Mouse (Mus musculus): ENCODE results near the gene Ace.

Ace gene

GRCm38 (mm10) chr11:105967741-105968574 is at the start of gene Ace:
Gene Ace, plus strand, starts transcription at chr11:105967945.
- in situ Hi-C loops (cut with MboI, MseI) = no loop called here

GRCm38 (mm10) chr11:105920098-105920785 is 47.5 kb upstream of the Ace start:
- in situ Hi-C loops (cut with MboI, MseI) = no loop called here

- in situ Hi-C loops (cut with MboI, MseI) = no loop called here
Measured at GRCm38 (mm10) chr11:105920836-105921235, 46.9 kb upstream of the Ace start.

DNA sequence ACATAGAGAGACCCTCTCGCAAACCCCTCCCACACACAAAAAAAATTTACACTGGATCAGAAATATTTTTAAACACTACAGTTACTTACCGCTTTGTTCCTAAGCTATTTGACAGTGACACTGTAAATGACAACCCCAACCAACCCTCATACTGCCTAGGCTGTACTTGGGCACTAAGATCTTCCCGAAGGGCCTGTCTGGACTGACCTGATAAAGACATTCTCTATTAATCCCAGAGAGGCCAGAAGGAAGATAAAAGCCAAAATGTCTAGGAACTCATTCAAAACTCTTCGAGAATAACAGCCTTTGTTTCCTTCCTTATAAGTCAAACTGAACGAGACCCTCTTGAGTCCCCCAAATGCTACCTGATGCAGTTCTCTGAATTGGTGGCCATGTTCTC is 46.5 kb upstream of the Ace start:
- in situ Hi-C loops (cut with MboI, MseI) = no loop called here

- in situ Hi-C loops (cut with MboI, MseI) = no loop called here
Measured at GRCm38 (mm10) chr11:105922769-105923663, 44.7 kb upstream of the Ace start.

- in situ Hi-C loops (cut with MboI, MseI) = no loop called here
Measured at GRCm38 (mm10) chr11:105927065-105928030, 40.4 kb upstream of the Ace start.

- in situ Hi-C loops (cut with MboI, MseI) = no loop called here
Measured at GRCm38 (mm10) chr11:105928171-105928570, 39.6 kb upstream of the Ace start.

GRCm38 (mm10) chr11:105931380-105931779 is 36.4 kb upstream of the Ace start:
- in situ Hi-C loops (cut with MboI, MseI) = no loop called here

GRCm38 (mm10) chr11:105933746-105934145 is 34.0 kb upstream of the Ace start:
- in situ Hi-C loops (cut with MboI, MseI) = no loop called here

GRCm38 (mm10) chr11:105934303-105934711 is 33.4 kb upstream of the Ace start:
- in situ Hi-C loops (cut with MboI, MseI) = no loop called here

- in situ Hi-C loops (cut with MboI, MseI) = no loop called here
Measured at GRCm38 (mm10) chr11:105934816-105935215, 32.9 kb upstream of the Ace start.

DNA sequence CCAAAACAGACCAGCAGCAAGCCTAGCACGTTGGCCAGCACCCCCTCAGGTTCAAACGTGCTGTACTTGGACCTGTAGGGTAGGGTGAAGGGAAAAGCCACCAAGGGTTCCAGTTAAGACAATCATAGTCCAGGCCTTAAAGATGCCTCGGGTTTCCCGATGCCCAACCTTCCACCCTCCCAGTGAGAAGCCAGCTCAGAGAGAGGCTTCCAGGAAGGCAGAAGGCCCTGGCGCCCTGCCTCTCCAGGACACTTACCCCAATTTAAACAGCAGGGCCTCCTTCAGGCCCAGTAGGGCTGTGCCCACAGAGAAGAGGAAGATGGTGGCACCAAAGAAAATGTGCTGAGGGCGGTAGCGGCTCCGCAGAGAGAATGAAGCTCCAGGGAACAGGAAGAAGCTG is 32.2 kb upstream of the Ace start:
- in situ Hi-C loops (cut with MboI, MseI) = no loop called here

GRCm38 (mm10) chr11:105936200-105936599 is 31.5 kb upstream of the Ace start:
- in situ Hi-C loops (cut with MboI, MseI) = no loop called here

DNA sequence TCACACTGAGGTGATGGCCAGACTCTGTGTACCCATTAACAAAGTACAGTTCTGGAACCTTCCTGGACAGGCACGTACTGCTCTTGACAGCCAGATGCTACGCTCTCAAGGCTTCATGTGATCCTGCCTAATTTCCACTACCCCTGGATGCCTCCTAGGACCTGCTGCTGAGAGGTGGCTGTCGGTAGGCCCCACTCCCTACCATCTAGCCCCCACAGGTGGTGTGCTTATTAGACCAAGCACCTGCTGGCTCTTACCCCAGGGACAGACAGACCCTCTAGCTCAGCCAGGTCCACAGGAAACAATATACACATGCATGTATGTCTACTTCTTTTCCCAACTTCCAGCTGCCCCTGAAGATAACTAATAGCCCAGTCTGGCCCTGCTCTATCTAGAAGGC is 30.8 kb upstream of the Ace start:
- in situ Hi-C loops (cut with MboI, MseI) = no loop called here

GRCm38 (mm10) chr11:105938771-105939170 is 29.0 kb upstream of the Ace start:
- in situ Hi-C loops (cut with MboI, MseI) = no loop called here

- in situ Hi-C loops (cut with MboI, MseI) = no loop called here
Measured at GRCm38 (mm10) chr11:105941973-105942372, 25.8 kb upstream of the Ace start.

DNA sequence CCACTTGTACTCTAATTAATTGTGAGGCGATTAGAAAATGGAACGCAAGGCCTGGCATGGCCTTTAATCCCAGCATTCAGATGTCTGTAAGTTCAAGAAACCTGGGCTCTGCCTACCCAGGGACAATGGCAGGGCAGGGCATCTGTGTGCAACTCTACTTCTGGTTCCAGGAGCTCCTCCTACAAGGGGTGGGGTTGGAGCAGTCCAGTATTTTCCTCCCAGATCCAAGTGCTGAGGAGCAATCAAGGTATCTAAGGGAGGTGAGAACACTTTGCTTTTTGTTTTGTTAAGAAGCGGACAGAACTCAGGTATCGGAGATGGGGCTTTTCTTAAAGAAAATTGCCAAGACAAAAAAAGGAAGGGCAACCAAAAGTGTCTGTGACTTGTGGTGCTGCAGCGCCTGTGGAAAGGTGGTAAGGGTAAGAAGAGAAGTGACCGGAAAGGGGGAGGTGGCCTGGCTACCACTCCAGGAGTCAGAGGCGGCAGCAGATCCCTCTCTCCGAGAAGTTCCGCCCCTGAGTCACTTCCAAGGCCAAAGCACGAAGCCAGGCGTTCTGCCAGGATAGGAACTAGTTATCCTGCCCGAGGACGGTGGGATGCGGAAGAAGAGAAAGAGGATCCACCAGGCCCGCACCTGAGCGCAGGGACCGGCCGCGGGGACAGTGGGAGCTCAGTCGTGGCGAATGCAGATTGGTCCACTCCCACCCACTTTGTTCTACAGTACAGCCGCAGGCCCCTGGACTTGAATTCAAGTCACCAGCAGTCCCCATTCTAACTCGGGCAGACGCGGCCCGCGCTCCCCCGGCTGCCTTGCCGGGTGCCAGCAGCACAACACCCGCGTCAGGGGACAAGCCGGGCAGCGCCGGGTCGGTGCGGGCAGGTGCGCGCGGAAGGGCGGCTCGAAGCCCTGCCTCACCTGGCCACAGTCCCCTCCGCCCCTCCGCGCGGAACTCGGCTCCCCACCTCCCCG is 24.3 kb upstream of the Ace start:
- in situ Hi-C loops (cut with MboI, MseI) = no loop called here

DNA sequence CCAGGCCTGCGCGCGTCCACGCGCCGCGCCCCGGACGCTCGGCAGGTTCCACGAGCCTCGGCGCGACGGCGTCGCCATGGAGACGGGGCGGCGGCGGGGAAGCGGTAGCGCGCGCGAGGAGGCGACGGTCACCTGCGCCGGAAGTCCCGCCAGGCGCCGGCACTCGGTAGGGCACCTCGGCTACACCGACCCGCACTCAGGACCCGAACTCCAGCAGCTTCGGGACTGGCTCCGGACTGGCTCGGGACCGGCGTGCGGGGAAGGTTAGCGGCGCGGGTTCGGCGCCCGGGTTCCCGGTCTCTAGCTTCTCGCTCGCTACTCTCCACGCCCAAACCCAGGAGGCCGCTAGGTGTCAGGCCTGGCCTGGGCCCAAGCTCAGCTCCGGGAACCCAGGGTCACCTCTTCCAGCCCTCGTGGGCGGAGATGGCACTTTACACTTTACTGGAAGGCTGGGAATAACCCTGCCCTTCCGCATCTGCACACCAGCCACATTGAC is 23.6 kb upstream of the Ace start:
- in situ Hi-C loops (cut with MboI, MseI) = no loop called here

All from T-helper 2 cell (primary cell).